Mouse (Mus musculus) T-helper 17 cell (primary cell): ENCODE data around the gene Olfr1277.

Source experiments
- in situ Hi-C, 2 experiments: fragments of 300-600 bp; cut with MboI, MseI; formaldehyde crosslinking; loops; 1 replicate in 1 of 2; 2 replicates in 1 of 2; pipeline ENCODE4 v1.15.1; 2025; ENCODE audit warnings: high pct_unique_total_duplicates in 2 of 2

The Olfr1277 gene

DNA sequence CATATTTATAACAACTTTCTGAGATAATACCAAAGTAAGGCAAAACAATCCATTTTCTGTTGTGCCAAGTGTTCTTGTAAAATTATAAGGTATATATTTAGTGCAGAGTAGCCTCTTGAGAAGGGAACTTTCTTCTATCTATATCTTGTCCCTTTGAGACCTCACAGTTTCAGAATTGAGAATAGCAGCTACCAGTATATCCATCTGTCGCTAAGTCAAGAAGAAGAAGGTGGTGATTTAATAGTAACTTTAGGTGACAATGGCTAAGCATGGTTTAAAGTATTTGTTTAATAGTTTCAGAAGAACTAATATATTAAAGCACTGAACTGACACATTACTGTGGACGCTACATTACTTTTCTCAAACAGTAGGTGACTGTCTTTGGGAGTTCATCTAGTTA is at the start of gene Olfr1277:
Olfr1277 (minus strand) TSS at position 101 of the 400 bp plus-strand sequence.
- in situ Hi-C loops, result no loop called here

DNA sequence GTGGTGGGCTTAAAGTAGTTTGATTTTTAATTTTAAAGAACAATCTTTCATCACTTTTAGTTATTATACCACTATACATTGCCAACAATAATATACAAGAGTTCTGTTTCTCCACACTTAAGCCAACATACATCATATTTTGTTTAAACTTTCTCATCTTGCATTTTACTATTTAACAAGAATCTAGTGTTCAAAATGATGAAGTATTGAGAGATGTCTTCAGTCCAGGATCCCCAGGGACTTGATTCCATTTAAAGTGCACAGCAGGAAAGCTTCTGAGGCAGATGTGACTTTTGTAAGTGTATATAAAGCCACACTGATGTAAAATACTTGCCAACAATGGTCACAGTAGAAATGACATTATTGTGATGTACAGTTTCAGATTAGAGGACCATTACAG is 39.8 kb upstream of the Olfr1277 start, which contains the start of gene Olfr1280:
Olfr1280 (plus strand) TSS at position 301 of the 400 bp plus-strand sequence.
- in situ Hi-C loops, result no loop called here

DNA sequence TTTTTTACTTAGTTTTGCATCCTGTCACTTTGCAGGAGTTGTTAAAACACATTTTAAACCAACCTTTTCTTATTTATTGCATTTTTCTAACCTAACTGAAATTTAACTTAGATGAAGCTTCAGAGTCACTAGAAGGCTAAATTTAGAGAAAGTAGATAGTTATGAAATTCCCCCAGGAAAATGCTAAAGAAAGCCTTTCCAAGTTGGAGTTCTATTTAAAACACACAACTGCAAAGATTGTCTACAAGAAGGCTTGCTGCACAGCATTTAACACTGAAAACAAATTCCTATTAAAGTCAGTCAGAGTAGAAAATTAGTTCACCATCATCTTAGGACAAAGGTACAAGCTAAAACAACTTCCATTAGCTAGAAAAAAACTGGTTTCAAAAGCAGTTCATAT is 26.5 kb upstream of the Olfr1277 start, which contains the start of gene Olfr1279:
Olfr1279 (plus strand) TSS at position 262 of the 400 bp plus-strand sequence.
- in situ Hi-C loops, result no loop called here

DNA sequence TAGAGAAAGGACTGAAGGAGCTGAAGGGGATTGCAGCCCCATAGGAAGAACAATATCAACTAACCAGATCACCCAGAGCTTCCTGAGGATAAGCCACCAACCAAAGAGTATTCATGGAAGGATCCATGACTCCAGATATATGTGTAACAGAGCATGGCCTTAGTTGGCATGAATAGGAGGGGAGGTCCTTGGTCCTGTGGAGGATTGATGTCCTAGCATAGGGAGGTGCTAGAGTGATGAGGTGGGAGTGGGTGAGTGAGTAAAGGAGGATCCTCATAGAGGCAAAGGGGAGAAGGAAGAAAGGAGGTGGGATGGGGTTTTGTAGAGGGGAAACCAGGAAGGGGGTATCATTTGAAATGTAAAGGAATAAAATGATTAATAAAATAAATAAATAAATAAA is 24.6 kb upstream of the Olfr1277 start:
- in situ Hi-C loops, result no loop called here

DNA sequence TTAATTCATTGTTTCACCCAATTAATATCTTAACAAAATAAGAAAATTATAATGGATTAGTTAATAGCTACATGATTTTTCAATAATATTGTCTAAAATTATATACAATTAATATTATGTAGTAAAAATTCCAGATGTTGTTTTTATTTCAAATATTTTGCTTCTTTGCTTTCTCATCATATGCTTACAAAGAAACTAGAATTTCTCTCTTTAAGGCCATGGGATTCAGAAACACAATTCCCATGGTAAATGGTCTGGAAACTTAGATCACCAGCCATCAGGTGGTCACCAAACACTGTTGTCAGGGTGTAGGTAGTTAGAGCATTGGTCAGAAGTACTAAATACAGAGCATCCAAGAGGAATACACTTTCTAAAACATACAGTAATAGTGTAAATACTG is 15.9 kb upstream of the Olfr1277 start, which contains the start of gene Olfr1278:
Olfr1278 (plus strand) TSS at position 301 of the 400 bp plus-strand sequence.
- in situ Hi-C loops, result no loop called here

DNA sequence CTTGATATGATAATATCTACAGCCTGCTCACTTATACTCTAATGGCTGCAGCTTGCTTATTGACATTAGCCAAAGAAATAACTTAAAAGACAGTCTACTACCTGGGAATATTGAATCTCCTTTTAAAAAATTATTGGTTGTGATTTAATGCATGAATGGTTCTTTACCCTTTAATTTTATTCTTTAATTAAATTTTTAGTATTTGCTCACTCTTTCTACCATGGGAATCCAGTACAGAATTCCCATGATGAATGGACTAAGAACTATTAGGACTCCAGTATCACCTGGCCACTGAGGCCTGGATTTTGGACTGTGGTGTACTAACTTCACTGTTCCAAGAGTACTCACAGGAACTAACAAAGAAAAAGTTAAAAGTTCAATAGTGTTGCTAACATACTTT is 19.7 kb downstream of the Olfr1277 start, which contains the start of gene Olfr1276:
Olfr1276 (plus strand) TSS at position 301 of the 400 bp plus-strand sequence.
- in situ Hi-C loops, result no loop called here

DNA sequence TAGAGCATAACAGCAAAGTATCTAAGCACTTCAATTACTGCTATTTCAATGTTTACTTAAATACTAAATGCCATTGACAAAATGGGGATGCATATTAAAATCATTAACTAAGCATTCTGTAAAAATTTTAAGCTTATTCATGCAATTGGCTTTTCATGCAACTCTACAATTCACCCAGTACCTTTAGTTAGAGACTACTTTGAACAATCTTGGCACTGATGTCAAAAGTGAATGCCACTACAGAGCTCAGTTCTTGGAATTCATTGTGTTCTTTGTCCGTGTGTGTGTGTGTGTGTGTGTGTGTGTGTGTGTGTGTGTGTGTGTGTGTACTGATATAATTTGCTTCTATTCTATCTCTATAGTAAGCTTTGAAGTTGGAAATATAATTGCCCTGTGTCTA is 38.7 kb downstream of the Olfr1277 start, which contains the start of gene Olfr1275:
Olfr1275 (minus strand) TSS at position 101 of the 400 bp plus-strand sequence.
- in situ Hi-C loops, result no loop called here

DNA sequence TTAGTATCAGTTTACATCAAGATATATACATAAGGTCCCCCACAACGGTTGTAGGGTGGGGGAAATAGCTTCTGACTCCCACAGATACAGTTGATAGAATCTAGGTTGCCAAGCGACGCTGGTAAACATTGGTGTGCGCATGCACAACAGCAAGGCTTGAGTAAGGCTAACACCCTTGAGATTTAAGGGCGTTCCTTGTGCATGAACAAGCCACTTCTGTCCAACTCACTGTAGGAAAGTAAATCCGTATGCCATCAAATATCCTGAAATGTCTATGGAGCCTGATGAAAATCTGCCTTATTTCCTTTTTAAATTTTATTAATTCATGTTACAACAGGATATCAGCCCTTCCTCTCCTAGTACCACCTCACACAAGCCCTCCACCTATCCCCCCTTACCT is 44.4 kb downstream of the Olfr1277 start, which contains the start of gene 4930430A15Rik:
4930430A15Rik (minus strand) TSS at position 101 of the 400 bp plus-strand sequence.
- in situ Hi-C loops, result no loop called here
